Mouse (Mus musculus) MEL-GATA-1-ER (cell line): Measurements from ENCODE around the gene Gucd1.
"Not testable (repeated sequence)": the region's sequence is repeated elsewhere in the genome, so short reads cannot be mapped to it uniquely, and the experiment has no call there.

Source experiments
- DNase-seq: peaks from one replicate; pipeline ENCODE4 v3.0.0-alpha.2; 2012; ENCODE audit warnings: low read depth; ENCODE audit errors: extremely low read depth

Gucd1 gene

DNA sequence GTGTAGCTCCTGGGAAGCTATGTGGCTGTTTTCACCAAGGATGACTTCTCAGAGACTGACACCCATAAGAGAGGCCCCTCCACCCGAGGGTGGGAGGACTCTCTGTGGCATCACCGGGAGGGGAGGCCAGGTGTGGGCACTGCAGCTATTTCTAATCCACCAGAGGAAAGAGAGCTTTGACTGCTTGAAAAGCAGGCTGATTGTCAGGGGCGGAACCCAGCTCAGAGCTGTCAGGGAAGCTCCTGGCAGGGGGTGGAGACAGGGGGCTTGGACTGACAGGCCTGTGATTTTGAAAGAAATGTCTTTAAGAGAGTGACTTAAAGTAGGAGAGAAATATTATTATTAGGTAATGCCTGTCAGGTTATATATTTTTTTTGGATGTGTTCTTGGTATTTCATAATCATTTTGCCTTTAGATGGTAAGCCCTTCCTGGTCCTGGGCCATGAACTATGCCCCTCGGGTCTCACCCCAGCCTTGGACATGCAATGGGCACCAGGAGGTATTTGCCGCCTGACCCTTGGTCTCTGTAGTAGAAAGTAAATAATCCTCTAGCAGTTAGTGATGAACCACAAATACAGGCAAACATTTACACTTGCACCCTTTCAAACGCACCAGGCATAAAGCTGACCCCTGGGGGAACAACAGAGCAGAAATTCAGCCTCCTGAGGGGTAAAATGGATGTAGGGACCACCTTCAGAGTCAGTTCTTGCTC is 42.5 kb downstream of the Gucd1 start:
- DNase-seq: not testable (repeated sequence)

DNA sequence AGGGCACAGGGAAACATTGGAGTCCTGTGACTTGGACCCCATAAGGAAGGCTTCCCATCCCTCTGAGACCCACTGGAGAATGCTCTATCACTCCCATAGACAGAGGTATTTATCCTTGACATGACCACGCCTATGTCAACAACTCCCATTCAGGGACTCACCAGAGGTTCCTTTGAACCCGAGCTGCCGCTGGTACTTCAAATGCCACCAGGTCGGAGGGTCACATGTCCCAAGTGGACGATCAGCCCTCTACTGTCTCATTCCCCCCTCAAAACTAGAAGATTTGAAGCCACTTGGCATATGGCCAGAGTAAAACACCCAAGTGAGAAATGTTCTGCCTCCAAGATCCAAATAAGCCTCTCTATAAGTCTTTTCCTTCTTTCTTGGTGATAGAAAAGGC is 43.2 kb downstream of the Gucd1 start:
- DNase-seq: no peak

DNA sequence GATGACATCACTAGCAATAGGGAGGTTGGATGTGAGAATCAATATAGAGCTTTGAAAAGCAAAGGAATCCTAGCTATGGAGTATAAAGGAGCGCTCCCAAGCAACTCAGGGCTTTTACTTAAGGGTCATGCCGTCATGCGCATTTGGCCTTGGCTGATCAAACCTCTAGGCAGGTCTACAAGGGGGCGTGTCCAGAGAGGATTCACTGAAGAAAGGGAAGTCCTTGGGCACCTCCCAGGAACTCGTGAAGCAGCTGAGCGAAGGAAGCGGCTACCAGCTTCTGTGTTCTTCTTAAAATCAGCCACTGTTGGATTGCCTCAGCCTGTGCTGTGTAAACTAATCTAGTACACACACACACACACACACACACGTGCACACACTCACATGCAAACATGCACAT is 44.4 kb downstream of the Gucd1 start:
- DNase-seq: peak; percentile 68

DNA sequence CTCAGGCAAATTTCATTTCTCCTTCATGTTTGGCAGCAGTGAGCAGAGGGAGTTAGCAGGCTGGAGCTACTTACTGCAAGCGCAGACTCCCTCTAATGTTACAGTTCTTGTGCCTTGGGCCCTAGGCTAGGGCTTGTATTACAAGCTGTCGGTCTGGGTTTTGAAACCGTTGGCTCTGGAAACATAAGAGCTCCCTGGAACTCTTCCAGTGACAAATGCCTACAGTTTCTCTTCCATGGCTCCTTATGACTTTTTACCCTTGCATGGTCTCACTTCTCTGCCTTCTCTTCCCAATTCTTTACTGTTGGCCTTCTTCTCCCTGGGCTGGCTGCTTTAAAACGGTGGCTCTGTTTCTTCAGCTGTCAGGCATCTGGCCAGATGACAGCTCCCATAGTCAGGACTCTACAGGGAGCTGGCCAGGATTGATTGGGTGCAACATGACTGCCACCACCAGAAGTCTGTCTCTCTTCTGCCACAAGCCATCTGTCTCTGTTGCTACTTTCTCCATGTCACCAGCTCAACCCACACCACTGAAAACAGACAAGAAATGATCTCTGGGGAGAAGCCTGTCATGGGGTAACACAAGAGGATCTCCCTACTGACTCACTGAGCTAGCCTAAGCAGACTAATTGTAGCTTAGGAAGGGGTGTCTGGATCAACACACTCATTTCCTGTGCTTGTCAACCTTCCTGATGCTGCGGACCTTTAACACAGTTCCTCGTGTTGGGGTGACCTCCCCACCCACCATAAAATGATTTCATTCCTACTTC is 51.8 kb downstream of the Gucd1 start:
- DNase-seq: no peak

DNA sequence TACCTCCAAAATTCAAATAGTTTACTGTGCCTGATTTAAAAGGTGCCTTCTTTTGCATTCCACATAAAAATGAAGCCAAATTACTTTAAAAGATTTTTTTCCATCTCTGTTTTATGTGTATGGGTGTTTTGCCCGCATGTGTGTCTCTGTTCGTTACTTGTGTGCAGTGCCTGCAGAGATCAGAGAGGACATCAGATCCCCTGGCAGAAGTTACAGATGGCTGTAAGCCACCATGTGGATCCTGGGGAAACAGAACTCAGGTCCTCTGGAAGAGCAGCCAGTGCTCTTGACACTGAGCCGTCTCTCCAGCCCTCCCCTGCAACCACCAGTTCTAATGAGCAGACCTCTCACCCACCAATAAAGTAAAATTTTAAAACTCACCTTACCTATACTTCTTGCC is 55.0 kb downstream of the Gucd1 start:
- no peak for DNase-seq

DNA sequence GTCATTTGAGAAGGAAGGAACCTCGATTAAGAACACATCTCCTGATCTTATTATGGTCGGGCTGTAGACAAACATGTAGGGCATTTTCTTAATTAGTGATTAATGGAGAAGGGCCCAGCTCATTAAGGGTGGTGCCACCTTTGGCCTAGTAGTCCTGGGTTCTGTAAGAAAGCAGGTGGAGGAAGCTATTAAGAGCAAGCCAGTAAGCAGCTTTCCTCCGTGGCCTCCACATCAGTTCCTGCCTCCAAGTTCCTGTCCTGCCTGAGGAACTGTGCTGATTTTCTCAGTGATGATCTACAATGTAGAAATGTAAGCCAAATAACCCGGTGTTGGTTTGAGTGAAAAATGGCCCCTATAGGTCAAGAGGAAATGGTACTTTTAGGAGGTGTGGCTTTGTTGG is 59.4 kb downstream of the Gucd1 start:
- DNase-seq: no peak

DNA sequence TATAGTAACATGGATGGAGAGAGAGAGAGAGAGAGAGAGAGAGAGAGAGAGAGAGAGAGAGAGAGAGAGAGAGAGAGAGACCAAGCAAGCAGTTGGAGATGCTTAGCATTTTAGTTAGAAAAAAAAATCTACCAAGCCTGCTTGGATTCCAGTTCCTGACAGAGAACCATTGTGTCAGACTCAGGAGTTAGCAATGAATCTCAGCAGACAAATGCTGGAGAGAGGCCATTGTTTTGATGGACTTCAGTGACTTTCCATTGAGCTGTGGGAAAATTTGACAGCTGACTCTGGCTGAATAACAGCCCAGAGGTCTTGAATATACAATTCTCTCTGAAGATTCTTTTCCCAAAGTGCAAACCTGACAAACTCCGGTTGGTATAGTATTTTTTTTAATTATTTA is 59.9 kb downstream of the Gucd1 start:
- DNase-seq: no peak

DNA sequence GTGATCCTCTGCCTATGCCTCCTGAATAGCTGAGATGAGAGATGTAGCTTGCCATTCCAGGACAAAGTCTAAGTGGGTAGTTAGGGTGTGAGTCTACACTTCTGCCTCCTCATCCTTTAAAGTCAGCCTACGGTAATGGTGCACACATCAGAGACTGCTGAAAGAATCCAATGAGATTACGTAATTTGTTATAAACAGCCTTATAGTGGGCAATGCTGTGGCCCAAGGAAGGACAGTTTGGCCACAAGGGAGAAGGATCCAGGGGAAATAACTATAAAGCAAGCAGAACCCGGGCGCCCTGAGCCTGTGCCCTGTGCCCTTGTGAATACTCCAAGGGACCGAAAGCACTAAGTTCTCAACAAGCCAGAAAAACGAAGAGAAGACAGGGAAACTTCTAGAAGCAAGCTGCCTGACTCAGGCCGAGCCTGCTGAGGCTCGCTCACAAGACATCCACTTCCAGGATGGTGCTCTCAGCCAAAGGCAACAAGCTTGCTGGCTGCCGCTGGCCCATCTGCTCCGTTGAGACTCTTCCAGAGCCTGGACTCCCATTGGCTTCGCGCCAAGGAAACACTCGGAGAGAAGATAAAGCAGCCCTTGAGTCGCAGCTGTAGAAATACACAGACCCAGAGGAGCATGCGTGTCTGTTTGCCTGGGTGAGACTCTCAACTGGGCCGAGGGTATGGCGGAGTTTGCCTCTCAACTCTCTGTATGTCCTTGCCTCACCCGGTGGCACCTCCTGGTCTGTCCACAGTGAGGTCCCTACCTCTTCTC is 61.5 kb downstream of the Gucd1 start:
- DNase-seq: not testable (repeated sequence)

DNA sequence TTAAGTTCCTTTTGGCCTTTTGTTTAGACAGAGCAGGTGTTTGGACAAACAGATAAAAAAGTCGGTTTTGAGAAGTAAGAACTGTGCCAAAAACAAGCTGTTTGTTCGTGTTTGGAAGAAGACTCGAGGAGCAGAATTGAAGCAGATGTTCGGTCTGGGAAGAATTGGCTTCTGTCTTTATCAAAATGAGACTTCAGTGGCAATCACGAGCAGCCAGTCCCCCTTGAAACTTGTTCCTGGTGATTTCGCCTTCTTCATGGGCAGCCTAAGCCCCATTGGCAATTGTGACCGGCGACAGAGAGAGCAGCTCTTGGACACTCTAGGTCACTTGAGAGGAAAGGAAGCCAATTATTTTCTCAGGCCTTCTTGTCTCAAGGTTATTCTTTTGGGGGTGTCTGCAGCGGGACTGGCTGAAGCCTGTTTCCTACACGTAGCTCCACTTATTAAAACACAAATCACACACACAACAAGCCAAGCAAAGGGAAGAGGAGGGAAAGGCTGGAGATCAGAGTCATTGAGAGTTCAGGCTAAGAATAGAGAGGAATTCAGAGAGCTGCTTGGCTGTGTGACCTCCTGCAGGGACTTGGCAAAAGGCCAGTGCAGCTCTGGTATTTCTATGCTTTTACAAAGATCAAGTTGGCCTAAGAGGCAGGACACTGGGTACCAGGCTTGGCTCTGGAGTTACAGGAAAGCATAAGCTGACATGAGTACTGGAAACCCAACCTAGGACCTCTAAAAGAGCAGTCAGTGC is 66.6 kb downstream of the Gucd1 start:
- DNase-seq: no peak

DNA sequence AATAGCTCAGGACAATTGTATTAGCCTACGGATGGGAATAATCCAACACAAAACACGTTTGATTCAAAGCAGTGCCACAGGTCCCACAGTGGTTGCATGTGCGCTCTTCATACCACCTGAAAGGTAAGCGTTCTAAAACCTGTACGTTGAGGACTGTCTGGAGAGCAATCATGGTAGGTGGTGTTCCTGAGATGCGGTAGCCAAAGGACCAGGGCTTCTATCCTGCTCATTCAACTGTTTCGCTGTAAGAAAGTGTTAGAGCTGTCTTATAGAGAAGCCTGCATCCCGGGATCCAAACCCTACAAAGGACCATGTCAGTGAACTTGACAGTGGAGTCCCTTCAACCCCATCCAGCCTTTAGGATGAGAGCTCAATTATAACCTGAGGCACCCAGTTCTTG is 67.4 kb downstream of the Gucd1 start:
- no peak for DNase-seq

DNA sequence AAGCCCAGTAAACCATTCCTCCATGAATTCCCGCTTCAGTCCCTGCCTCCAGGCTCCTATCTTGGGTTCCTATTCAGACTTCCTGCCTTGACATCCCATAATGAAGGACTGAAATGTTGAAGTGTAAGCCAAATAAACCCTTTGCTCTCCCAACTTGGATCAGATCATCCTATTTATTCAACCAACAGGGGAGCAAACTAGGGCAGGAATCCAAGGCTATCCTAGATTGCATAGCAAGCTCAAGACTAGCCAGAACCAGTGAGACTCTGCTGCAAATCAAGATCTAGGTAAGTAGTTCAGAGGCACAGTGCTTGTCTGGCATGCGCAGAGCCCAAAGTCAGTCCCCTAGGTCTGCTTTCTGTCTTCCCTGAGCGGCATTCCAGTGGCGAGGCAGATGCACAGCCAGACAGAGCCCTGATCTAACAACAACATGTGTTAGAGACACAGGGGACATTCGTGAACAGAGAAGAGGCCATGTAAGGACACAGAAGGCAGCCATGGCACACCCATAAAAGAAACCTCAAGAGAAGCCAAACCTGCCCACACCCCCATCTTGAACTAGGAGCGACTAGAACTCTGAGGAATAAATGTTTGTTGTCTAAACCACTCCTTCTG is 68.9 kb downstream of the Gucd1 start:
- DNase-seq: no peak

DNA sequence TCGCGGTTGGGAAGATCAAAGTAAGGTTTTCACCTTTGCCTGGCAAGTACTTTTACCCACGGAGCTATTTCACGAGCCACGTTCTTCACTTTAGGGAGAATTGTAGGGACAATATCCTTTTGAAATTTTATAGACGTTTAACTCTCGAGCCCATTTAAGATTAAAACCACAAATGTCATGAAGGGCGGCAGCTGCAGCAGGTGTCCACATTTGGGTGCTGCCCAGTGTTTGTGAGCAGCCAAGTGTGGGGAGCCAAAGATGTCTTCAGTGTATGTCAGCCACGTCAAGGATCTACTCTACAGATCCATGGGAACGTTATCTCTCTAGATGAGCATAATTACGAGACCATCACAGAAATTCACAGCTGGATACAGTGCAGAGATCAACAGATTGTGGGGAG is 70.3 kb downstream of the Gucd1 start:
- no peak for DNase-seq

DNA sequence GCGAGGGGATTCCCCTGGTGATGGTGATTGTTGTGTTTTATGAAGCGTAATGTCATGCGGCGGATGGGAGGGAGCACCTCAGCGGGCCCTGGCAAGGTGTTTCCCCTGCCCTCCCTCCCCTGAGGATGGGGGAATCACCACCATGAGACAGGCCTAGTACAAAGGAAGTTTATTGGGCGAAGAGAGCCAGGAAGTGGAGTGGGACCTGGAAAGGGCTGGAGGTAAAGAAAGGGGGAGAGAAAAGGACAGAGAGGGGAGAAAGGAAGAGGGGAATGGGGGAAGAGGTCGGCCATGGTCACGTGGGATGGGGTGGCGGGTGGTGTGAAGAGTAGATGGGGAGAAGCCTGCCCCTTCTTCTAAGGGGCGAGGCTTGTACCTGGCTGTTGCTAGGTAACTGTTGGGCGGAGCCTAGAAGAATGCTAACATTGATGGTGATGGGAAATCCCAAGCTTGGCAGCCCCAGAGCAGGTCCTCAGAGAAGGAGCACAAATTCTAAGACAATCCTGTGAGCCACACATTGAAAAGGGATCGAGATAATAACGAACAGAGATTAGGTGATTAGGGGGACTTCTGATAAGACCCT is 71.2 kb downstream of the Gucd1 start:
- DNase-seq: no peak

DNA sequence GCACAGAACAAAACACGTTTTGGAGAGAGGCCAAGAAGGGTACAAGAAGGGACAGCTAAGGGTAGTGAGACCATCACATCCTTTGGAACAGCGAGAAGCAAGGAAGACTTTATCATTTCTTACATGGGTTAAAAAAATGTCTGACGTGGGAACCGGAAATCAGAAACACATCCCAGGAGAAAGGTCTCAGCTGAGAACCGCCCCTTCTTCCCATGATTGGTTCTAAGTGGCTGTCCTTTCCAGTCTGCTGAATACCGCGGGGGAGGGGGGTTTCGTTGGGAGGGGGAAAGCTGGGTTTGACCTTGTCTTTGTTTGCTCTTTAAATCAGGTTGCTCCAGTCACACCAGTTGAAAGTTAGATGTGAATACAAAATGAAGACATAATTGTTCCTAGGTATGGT is 72.7 kb downstream of the Gucd1 start:
- DNase-seq: no peak

DNA sequence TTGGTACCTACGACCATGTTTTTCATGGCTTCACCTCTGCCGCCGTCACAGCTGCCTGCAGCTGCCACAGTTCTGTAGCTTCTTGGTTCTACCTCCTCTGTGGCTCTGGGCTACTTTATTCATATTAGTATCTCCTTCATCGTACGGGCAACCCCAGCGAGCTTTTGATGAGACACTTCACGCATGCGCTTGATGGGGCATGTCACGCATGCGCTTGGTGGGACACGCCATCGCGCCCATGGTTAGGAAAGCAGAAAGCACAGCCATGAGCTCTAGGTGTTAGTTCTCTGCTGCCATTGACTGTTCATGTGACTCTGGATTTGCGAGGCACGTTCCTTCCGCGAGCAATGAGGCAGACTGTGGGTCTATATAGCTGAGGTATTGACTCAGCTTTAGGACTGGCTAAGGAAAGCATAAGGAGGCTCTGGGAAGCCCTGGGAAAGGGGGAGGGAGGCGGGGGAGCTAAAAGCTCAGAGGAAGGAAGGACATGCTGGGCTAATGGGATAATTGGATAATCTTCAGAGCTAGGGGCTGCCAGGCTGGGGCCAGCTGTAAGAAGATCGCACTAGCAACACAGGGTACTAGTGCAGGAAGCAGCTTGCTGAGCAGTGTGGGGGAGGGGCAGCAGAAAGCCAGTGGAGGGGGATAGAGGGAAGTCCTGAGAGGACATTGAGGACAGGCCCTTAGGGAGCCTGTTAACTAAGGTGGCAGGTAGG is 73.5 kb downstream of the Gucd1 start:
- no peak for DNase-seq

DNA sequence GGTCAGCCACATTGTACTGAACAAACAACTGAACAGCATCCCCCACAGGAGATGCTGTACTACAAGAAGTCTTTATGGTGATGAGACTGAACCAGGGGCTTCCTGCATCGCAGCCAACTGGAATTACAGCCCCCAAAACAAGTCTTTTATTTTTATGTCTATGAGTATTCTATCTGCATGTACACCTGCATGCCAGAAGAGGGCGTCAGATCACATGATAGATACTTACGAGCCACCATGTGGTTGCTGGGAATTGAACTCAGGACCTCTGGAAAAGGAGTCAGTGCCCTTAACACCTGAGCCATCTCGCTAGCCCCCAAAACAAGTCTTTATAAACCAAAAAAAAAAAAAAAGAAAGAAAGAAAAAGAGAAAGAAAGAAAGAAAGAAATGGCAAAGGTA is 74.8 kb downstream of the Gucd1 start:
- DNase-seq: no peak

DNA sequence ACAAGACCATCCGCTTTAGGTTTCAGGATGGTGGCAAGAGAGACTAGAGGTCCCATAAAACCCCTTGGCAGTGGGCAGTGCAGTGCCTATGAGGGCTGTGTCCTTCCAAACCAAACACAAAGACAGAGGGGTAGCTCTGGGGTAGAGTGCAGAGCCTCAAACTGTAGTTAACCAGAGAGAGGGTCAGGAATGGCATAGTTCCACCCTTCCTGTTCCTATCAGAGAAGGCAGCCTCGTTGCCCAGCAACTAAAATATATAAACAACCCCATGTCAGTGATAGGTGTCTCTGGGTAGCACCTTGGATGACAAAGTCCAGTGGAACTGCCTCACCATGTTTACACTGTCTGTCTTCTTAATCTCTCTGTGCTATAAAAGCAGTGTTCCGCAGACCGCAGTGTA is 76.0 kb downstream of the Gucd1 start:
- DNase-seq: no peak

DNA sequence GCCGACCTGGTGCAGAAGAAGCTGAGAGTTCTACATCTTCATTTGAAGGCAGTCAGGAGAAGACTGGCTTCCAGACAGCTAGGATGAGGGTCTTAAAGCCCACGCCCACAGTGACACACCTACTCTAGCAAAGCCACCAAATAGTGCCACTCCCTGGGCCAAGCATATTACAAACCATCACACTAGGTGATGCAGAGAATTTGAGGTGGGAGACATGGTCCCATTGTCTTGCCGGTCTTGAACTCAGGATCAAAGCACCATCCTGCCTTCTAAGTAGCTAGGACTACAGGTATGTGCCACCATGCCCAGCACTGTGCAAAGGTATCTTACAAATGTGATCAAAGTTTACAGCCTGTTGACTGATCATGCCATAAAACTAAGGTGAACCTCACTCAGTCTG is 77.0 kb downstream of the Gucd1 start:
- DNase-seq: no peak

DNA sequence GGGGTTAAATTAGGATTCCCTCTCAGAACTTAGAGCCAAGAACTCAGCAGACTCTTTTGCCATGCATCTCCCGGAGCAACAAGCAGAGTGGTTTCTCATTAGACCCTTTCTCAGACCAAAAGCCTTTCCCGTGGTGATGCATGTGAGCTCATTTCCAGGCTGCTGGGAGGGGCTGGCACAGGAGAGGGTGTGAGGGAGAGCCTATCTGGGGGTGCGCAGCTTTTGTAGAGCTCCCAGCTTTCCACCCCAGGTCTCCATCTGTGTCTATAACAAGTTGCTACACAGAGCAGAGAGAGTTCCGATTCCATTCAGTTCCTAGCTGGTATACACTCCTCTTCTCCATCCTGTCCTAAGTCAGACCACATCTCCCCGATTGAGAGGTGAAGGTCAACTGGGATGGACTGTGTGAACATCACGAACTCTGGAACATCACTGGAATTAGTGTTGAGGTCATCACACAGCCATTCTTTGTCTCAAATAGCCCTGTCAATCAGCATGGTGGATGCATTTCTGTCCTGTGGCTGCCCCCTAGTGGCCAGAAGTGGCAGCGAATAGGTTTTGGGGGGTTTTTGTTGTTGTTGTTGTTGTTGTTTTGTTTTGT is 78.5 kb downstream of the Gucd1 start:
- DNase-seq: no peak
